Mouse (Mus musculus): ENCODE results near the gene Ldhd.

The Ldhd gene

DNA sequence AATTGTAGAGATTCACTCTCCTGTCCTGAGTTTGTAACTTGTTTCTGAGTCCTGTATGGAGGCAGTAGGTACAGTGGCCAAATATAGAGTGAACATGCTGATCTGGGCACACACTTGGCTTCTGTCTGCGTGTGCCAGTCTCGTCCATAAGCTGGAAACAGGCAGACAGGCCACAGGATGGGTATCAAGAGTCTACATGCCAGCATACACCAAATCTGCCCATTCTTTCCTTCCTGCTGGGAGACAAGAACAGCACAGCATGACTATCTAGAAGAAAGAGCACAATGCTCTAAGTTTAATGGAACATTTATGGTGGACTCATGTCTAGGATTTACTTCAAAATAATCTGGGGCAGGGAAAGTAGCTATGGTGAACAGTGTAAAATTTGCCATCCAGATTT, 35.2 kb downstream of the Ldhd start:
- no peak for DNase-seq (ENCODE audit: low read depth, low spot score)

DNA sequence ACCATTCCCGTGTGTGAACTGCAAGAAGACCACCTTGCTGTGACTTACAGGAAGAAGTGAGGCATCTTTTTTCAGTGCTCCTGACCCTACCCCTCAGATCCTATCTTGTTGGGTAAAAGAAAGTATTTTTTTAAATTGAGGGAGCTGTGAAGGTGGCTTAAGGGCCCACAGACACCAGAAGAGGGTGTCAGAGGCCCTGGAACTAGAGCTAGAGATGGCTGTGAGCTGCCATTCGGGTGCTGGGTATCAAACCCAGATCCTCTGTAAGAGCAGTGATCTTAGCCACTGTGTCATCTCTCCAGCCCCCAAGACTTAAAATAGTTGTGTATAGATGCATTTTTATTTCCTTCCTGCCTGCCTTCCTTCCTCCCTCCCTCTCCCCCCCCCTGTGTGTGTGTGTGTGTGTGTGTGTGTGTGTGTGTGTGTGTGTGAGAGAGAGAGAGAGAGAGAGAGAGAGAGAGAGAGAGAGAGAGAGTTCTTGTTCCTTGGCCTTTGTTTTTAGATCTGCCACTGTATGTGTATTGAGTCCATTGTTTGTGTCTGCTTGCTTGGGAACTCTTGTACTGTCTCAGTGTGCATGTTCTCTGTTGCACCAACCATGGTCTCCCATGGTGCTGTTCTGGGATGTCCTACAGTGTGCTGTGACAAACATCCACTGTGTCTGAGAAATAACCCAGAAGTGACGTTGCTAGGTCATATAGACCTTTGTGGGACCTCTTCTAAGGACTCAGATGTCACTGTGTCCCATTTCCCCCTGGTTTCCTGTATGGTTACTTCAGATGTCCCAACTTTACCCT, 35.9 kb downstream of the Ldhd start:
- no peak for DNase-seq (ENCODE audit: low read depth, low spot score)

DNA sequence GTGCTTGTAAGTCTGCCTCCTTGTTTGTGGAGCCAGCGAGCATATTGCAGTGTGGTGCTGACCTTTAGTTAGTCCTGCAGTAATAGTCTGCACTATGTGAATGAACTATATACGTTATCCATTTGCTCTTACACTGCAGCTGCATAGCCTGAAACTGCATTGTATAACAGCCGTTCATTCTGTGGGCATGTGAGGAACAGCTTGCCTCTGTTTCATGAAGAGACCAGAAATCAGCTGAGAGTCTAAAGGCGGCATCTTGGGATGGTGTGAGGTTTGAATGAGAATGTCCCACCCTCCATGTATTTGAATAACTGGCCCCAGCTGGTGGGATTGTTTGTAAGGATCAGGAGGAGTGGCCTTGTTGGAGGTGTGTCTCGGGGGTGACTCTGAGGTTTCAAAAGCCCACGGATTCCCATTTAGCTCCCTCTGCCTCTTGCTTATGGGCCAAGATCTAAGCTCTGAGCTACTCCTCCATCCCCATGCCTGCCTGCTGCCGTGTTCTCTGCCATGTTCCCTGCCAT, 37.7 kb downstream of the Ldhd start:
- no peak for DNase-seq (ENCODE audit: low read depth, low spot score)

DNA sequence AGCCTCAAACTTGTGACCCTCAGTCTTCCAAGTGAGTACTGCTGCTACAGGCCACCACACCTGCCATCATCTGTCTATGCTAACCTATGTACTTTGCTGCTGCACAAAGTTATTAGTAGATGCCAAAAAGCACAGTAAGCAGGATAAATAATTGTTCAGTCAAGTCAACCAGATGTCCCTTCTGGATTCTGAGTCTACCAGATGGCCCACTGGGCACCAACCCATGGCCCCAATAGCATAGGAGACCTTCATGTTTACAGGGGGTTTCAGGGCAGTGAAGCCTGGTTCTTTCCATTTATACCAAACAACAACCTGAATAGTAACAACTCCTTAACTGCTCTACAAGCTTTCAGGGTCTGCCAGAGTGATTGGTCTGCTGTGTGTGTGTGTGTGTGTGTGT, 39.0 kb downstream of the Ldhd start:
- DNase-seq (ENCODE audit: low read depth, low spot score) = no peak

DNA sequence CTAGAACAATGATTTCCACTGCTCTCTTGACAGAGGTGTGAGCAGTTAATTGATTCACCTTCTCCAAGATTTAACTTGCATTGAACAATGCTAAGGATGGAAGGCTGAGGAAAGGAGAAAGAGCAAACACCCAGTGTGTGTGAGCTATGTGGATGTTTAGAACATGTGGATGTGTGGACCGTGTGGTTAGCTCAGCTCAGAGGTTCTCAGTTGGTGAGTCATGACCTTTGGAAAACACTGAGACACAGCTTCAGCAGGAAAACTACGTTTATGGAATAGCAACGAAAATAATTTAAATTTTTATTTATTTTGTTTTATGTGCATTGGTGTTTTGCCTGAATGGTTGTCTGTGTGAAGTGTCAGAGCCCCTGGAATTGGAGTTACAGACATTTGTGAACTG, 40.0 kb downstream of the Ldhd start:
- DNase-seq (ENCODE audit: low read depth, low spot score) = no peak

DNA sequence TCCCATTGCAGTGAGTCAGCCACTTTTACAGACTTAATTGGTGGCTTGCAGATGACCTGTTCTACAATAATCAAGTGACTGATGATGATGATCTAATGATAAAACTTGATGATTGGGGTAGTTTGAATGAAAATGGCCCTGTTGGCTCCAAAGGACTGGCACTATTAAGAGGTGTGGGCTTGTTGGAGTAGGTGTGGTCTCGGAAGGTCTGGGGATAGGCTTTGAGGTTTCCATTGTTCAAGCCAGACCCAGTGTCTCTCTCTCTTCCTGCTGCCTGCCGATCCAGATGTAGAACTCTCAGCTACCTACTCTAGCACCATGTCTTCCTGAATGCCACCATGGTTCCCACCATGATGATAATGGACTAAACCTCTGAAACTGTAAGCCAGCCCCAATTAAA, 41.8 kb downstream of the Ldhd start:
- DNase-seq (ENCODE audit: low read depth, low spot score) = no peak

DNA sequence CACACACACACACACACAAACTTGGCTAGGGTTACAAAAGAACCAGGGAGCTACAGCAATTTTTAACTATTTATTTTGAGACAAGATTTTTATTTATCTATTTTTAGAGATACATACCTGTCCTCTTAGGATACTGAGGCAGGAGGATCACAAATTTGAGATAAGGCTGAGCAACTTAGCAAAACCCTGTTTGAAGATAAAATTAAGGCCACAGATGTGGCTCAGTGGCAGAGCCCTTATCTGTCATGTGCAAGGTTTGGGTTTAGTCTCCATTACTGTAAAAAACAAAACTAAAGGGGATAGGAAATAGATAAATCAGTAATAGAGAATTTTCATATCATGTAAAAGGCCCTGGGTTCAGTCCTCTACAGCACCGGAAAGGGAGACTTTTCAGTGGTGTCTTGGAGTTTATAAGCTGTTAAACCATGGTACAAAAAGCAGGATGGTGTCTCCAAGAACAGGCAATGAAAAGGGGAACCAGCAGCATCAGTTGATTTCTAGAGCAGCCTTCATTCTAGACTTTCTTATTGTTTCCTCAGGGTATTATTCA, 42.6 kb downstream of the Ldhd start:
- no peak for DNase-seq (ENCODE audit: low read depth, low spot score)

DNA sequence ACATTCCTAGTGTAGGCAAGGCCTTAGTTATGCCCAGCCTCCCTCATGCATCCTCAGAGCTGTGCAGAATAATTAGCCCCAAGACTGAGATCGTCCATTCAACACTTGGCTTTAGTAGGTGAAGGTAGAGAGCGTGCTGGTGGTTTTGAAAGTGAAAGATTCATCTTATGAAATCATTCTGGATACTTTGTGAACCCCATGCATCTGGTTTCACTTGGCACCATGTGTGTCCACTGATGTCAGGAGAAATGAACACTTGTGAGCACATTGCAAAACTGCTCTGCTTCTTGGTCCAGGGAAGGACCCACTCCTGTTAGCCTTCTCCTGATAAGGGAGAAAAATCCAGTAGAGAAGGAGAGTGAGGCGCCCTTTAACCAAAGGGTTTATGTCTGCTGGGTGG, 45.2 kb downstream of the Ldhd start:
- no peak for DNase-seq (ENCODE audit: low read depth, low spot score)

DNA sequence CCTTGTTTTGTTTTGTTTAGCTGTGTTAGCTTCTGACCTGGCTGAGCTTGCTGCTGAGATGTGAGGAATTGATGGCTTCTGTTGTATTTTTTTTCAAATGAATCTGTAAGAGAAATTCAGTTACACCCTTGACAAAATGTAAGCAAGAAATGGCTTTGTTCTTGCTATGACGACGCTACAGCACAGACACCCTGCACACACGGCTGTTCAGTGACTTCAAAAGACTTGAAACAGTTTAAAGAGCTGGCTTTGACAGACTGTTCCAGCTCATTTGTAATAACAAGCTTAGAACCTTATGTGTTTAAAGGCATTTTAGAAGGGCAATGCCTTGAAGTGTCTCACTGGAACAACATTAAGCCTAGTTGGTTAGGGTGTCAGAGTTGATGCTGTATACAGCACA, 47.8 kb downstream of the Ldhd start:
- DNase-seq (ENCODE audit: low read depth, low spot score) = no peak

DNA sequence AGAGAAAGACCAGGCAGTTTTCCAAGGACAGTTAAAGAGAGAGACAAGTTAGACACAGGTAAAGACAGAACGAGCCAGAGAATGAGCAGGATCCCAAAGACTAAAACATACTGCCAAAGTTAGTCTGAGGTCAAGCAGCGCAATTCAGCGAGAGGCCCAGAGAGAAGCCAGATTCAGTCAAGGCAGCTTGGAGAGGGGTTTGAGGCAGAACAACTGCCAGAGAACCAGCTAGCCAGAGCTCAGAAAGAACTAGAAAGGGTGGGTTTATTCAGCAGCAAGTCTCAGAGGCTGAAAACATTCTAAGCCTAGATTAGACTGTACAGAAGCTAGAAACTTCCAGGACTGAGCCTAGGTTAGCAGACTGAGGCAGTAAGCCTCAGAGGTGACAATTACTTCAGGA, 49.9 kb downstream of the Ldhd start:
- DNase-seq (ENCODE audit: low read depth, low spot score) = no peak

DNA sequence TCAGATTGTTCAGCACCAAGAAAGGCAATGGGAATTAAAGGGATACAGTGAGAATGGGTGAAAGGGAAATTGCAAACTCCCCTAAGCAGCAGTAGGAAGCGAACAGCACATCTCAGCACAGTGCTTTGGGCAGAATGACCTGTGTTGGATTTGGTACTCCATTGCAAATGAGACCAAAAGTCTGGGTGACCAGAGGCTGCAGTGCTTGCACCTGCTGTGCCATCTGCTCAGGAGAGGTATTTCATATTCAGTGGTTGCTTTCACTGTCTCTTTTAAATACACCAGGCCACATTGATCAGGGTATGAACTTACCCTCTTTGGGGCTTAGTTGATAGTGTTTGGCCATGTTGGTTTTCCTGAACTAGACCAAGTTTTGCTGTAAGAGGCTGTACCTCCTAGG, 50.9 kb downstream of the Ldhd start:
- DNase-seq (ENCODE audit: low read depth, low spot score) = no peak

DNA sequence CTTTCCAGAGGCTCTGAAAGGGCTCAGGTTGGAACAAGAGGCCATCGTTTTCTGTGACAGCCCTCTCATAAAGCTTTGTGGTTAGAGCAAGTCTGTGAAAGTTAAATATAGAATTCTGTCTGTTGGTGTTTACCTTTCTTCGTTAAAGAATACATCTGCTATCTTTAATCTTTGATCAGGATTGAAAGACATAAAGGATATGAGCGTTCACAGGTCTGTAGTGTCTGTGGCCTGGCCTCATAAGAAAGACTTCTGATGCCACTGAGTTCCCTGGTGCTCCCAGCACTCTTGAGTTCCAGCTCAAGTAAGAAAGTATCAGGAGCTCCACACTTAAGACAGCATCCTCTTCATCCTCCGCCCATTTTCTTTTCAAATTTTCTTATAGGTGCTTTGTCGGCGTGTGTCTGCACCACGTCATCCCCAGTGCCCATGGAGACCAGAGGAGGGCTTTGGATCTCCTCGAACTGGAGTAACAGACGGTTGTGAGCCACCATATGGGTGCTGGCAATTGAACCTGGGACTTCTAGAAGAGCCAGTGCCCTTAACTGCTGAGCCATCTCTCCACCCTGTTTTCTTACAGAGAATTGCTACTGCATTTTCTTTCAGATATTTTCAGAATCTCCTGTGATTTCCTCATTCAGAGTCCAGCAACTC, 52.2 kb downstream of the Ldhd start:
- no peak for DNase-seq (ENCODE audit: low read depth, low spot score)

DNA sequence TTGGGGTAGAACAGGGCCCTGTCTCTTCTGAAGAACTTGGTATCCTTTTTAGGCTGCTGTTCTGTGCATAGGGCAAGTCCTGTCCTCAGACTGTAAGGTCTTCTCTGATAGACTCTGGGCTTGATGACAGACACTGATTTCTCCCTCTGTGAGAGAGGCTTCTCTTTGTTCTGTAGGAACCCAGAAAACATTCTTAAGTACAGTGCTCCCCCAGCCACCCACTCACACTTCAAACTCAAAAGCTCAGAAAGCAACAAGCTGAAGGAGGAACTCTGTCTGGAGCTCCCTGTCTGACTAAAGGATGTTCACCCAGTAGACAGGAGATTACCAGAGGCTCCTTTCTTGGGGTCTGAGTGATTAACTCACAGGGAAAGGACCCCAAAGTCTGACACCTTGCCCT, 53.7 kb downstream of the Ldhd start:
- no peak for DNase-seq (ENCODE audit: low read depth, low spot score)

DNA sequence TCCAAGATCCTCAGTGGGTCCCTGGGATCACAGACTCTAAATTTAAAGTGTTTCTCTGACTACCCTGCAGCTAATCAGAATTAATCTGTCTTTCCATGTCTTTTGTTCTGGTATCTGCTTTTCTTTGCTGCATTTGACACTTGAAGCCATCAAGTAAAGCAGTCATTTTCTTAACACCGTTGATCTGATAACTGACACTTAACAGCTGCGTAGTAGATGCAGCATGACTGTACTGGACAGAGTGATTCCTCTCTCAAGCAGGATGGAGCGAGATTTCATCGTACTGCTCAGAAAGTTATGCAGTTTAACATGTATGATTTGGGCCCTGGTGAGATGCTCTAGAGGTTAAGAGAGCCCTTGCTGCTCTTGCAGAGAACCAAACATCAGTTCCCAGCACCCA, 54.7 kb downstream of the Ldhd start:
- DNase-seq (ENCODE audit: low read depth, low spot score) = no peak

DNA sequence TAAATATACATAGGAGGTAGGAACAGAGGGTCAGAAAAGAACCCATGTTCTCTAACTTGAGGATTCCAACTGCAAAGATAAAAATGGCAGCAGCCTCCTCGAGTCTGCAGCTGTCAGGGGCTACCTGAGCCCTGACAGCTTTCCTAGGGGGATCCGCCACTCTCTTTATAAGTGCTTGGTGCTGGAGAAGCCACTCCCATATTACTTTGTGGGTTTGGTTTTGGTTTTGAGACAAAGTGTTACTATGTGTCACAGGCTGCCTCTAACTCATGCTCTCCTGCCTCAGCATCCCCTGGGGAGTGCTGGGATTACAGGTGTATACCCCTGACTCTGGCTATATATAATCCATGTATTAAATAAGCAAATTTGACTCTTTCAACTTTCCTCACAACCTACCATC, 56.2 kb downstream of the Ldhd start:
- DNase-seq (ENCODE audit: low read depth, low spot score) = no peak
